Mouse (Mus musculus) embryonic facial prominence, embryonic 15.5 days (tissue): ENCODE measurements around the gene Ccdc127. TPM values are rescaled to one million over a fixed set of nuclear protein-coding genes. Genes with fewer than 3 reads are reported as not detected.

ENCODE experiments used
- ATAC-seq: fragments of 200-750 bp; cut with Nextera tagmentation; 2 replicates; pipeline ENCODE4 v1.8.0; 2017; ENCODE audit warnings: low read depth, moderate TSS enrichment; ENCODE audit not compliant: insufficient number of reproducible peaks, low FRiP score, low TSS enrichment
- H3K27ac ChIP-seq: fragments of 300-500 bp; sonication (generic); replicated peaks from 2 replicates; pipeline ENCODE4 v1.5.1; 2015; ENCODE audit warnings: mild to moderate bottlenecking, inconsistent platforms
- H3K27me3 ChIP-seq: fragments of 300-500 bp; sonication (generic); 2 replicates; pipeline ENCODE4 v1.6.1; 2015; ENCODE audit warnings: inconsistent platforms
- H3K36me3 ChIP-seq: fragments of 300-500 bp; sonication (generic); 2 replicates; pipeline ENCODE4 v1.6.1; 2015; ENCODE audit warnings: mild to moderate bottlenecking, inconsistent platforms
- H3K4me1 ChIP-seq: fragments of 300-500 bp; sonication (generic); 2 replicates; pipeline ENCODE4 v1.6.1; 2015; ENCODE audit warnings: inconsistent platforms
- H3K4me2 ChIP-seq: fragments of 300-500 bp; sonication (generic); replicated peaks from 2 replicates; pipeline ENCODE4 v1.6.1; 2015; ENCODE audit warnings: mild to moderate bottlenecking, inconsistent platforms
- H3K4me3 ChIP-seq: fragments of 300-500 bp; sonication (generic); replicated peaks from 2 replicates; pipeline ENCODE4 v1.5.1; 2015; ENCODE audit warnings: mild to moderate bottlenecking, inconsistent platforms
- H3K9ac ChIP-seq: fragments of 300-500 bp; sonication (generic); 2 replicates; pipeline ENCODE4 v1.6.1; 2015; ENCODE audit warnings: inconsistent platforms
- H3K9me3 ChIP-seq: fragments of 300-500 bp; sonication (generic); replicated peaks from 2 replicates; pipeline ENCODE4 v1.6.1; 2016; ENCODE audit warnings: inconsistent platforms
- WGBS: fragments of 180-500 bp; shearing (Covaris S2); methylation state at CpG from one replicate; pipeline ENCODE4 v1.1.7; 2015; 5-methylcytosine and 5-hydroxymethylcytosine counted together
- polyA plus RNA-seq: library from polyadenylated mRNA; unstranded; fragments of >200 nt; fragmentation: Nextera tagmentation; extraction: Ambion mirVana; gene quantifications from 2 replicates; pipeline ENCODE4 v1.2.1, GENCODE M21; 2015

The Ccdc127 gene
- polyA plus RNA-seq, 1 experiment from 2014 or later, result 63.7 TPM

DNA sequence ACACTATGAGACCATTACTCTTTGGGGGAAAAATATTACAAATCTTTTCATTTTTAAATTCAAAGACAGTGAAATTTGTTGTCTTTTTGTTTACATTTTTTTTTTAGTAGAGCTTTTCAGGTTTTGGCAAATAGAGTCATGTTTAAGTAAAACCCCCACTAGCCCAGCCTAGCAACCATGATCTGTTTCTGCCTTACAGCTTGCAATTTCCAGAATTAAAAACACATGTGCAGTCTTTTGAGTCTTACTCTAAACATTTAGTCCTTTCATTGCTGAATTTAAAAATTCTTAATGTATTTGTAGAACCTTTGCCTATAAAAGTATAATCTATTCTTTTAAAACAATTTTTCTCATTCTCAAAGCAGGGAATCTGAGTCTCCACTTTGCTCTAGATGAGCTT, 20.8 kb upstream of the Ccdc127 start:
- H3K27me3 ChIP-seq, result no peaks in the 10 kb centered on the region
- peaks cover 72% of the 10 kb centered on the region for H3K36me3 ChIP-seq
- H3K27ac ChIP-seq, result 0 out of 2 replicates have a peak overlapping the region, but pooled peaks have one; percentile 67

DNA sequence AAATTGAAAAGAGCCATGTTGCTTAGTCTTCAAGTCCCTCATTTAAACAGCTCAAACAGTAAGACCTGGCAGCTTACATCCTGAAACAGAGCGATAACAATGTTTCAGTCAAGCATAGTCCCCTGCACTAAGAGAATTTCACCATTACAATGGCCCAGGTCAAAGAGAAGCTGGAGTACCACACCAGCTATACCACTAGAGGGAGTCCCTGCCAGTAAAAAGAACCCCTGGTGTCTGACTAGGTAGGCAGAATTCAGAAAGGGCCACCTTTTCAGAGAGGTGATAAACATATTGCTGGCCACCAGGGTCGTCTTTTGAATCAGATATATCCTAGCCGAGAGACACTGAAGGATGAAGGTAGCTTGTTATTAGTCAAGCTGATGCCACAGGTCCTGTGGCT, 9.1 kb upstream of the Ccdc127 start:
- no peak for ATAC-seq
- no peaks in the 10 kb centered on the region for H3K9me3 ChIP-seq
- WGBS, result 54% methylated on average over 3 of the region's 3 CpGs

More for the DNA sequence above, 20.8 kb upstream of the Ccdc127 start:
- Histone ChIP-seq H3K4me1 (no peaks in the 10 kb centered on the region), H3K4me3 (no peak overlapping the region), H3K4me2 (no peak overlapping the region), H3K9me3 (no peaks in the 10 kb centered on the region), H3K9ac (no peak overlapping the region)
- ATAC-seq, result no peak

DNA sequence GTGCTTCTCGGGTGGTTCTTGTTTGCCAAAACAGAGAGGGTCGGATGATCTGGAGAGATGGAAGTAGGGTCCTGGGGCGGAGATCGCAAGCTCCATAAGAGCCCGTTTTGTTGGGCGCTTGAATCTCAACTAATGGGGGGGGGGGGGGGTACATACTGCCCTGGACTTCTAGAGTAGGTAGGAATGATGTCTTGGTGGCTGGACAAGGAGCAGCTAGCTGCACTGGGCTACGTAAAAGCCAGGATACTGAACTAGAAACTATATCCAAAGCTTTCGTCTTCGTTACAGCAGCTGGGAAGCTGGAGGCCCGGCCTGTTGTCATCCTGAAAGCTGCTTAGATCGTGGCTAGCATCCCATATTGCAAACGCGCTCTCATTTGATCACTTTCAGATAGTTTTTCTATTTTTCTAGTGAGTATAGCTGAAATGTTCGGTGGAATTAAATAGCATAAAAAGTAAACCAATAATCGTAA, 362 bp downstream of the Ccdc127 start:
- Histone ChIP-seq H3K36me3 (peaks cover 5% of the 10 kb centered on the region), H3K4me3 (peak overlapping the region; percentile 82), H3K9ac (peak overlapping the region; percentile 87), H3K4me1 (peaks cover 15% of the 10 kb centered on the region), H3K4me2 (peak overlapping the region; percentile 52), H3K27me3 (no peaks in the 10 kb centered on the region), H3K9me3 (no peaks in the 10 kb centered on the region), H3K27ac (peak overlapping the region; percentile 86)
- WGBS, result 1% methylated on average over 15 of the region's 15 CpGs
- no peak for ATAC-seq

More for the DNA sequence above, 9.1 kb upstream of the Ccdc127 start:
- Histone ChIP-seq H3K36me3 (peaks cover 49% of the 10 kb centered on the region), H3K9ac (no peak overlapping the region), H3K27ac (no peak overlapping the region), H3K4me2 (no peak overlapping the region), H3K4me1 (no peaks in the 10 kb centered on the region), H3K4me3 (no peak overlapping the region), H3K27me3 (no peaks in the 10 kb centered on the region)

DNA sequence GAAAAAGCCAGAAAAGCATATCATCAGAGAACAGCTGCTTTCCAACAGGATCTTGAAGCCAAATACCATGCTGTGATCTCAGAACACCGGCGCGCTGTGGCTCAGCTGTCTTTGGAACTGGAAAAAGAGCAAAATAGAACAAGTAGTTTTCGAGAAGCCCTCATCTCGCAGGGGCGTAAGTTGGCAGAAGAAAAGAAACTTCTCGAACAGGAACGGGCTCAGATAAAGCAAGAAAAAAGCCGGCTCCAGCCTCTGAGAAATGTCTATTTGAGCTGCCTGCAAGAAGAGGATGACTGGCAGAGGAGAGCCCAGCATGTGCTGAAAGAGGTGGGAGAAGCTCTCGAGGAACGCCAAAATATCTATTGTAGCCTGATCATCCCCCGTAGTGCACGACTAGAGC, 6.4 kb downstream of the Ccdc127 start:
- 97% methylated on average over 13 of the region's 13 CpGs for WGBS
- H3K4me2 ChIP-seq, result no peak overlapping the region
- no peaks in the 10 kb centered on the region for H3K9me3 ChIP-seq
- no peak for ATAC-seq
- H3K4me3 ChIP-seq, result no peak overlapping the region
- no peak overlapping the region for H3K9ac ChIP-seq
- H3K36me3 ChIP-seq, result peaks cover 49% of the 10 kb centered on the region
- H3K4me1 ChIP-seq, result no peaks in the 10 kb centered on the region
- no peak overlapping the region for H3K27ac ChIP-seq
- no peaks in the 10 kb centered on the region for H3K27me3 ChIP-seq

DNA sequence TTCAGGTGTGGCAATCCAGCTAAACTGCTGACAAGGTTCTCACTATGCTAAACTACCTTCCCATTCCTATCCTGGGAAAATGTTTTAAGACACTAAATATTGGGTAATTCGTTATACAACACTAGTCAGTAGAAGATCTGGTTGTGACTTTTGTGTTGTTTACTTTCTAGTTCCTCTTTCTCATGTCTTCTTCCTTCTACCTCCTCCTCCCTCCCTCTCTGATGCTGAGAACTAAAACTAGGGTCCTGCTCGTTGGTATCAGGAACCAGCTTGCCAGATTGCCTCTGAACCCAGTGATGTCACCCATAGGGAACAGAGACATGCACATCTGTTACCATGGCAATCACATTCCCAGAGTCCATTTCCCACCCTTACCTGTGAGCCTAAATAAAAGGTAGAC, 12.1 kb downstream of the Ccdc127 start:
- Histone ChIP-seq H3K9ac (no peak overlapping the region), H3K4me1 (peaks cover 3% of the 10 kb centered on the region; the same call in 1 of the 2 replicates), H3K4me3 (no peak overlapping the region), H3K36me3 (peaks cover 28% of the 10 kb centered on the region), H3K9me3 (no peaks in the 10 kb centered on the region), H3K27ac (no peak overlapping the region), H3K27me3 (no peaks in the 10 kb centered on the region), H3K4me2 (no peak overlapping the region)
- 77% methylated on average over 2 of the region's 2 CpGs for WGBS
- no peak for ATAC-seq

DNA sequence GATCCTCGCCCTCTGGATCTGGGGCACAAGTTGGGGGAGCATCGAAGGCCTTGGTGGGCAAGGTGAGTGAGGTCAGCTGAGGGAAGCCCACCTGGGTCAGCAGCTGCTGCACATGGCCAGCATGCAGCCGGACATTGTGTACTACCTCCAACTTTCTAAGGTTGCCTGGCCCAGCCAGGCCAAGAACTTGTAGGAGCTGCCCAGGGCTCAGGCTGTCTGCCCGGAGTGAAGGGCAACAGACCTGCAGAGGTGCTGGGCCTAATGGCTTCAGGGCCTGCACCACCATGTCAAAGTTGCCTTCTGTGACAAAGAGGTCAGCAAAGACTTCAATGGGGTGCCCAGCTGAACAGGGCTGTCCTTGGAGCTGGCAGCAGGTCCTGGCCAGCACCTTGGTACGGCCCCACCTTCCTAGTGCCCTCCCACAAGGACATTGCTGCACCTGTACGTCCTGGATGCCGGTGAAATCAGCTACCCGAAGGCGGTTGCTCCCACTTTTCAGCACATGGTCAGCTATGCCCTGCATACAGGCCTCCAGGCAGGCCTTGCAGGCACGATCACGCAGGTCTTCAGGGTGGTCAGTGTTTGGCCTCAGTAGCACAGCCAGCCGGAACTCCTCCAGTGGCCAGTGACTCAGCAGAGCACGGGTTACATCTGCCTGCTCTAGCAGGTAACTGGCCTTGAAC, 13.2 kb downstream of the Ccdc127 start:
- Histone ChIP-seq H3K9me3 (no peaks in the 10 kb centered on the region), H3K9ac (no peak overlapping the region), H3K27me3 (no peaks in the 10 kb centered on the region), H3K4me2 (no peak overlapping the region), H3K36me3 (peaks cover 24% of the 10 kb centered on the region), H3K4me1 (peaks cover 3% of the 10 kb centered on the region; the same call in 1 of the 2 replicates), H3K4me3 (no peak overlapping the region), H3K27ac (no peak overlapping the region)
- WGBS, result 92% methylated on average over 13 of the region's 13 CpGs
- no peak for ATAC-seq

DNA sequence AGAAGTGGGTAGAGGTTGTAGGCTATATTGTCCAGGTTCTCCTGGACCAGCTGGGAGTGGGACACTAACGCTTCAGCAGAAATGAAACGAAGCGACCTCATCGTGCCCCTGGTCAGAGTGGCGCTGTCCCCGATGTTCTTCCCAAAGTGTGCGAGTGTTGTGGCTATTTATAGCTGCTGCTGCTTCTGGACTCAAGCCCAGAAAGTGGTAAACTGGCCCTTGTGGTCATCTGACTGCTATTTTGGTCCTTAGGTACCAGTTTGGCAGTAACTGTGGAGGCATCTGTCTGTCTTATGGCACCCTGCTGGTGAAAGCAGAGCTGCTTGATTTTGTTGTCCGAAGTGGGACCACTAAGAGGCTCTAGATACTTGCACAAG, 13.7 kb downstream of the Ccdc127 start, which contains the start of gene Lrrc14b:
TSS of gene Lrrc14b (minus strand) at position 147 of the 377 bp plus-strand sequence.
- Histone ChIP-seq H3K9ac (no peak within 1 kb of the TSS), H3K4me3 (no peak within 1 kb of the TSS), H3K27me3 (no peaks in the 10 kb centered on the region), H3K4me1 (peaks cover 3% of the 10 kb centered on the region; the same call in 1 of the 2 replicates), H3K36me3 (peaks cover 20% of the 10 kb centered on the region), H3K9me3 (no peaks in the 10 kb centered on the region), H3K27ac (no peak within 1 kb of the TSS), H3K4me2 (no peak within 1 kb of the TSS)
- peak; percentile 68; the same call in 1 of the 2 replicates for ATAC-seq
- 76% methylated on average over 8 of the region's 8 CpGs for WGBS

DNA sequence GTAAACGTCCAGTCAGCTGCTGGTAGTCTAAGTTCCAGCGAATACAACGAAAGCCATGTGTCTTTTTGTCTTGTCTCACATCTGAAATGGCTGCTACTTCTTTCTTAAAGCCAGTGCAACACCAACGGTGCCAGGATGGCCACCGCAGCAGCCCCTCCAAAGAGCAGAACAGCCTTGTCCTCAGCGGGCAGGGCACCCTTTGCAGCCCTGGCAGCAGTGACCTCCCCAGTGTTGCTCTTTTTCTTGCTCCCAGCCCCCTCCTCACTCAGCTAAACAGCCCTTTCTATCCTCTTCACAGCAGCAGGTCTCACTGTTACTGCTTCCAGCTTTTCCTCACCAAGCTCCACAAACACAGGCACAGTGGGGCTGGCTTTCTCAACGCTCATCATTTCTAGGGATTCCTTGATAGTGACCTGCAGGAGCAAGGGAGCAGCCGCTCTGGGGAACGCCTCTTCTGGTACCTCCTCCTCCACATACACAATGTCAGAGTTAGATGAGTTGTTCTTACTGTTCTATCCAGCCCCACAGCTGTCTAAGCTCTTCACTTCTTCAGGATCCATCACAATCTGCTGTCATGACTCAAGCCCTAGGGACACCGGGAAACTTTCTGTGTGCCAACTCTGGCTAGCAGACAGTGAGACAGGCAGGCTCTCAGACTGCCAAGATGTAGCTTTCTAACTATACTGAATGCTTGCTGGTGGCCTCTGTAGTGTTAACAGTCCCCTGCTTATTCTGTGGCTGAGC, 31.6 kb downstream of the Ccdc127 start:
- Histone ChIP-seq H3K36me3 (no peaks in the 10 kb centered on the region), H3K9me3 (no peaks in the 10 kb centered on the region), H3K4me2 (no peak overlapping the region), H3K9ac (no peak overlapping the region), H3K27me3 (no peaks in the 10 kb centered on the region), H3K27ac (no peak overlapping the region; the same call in 1 of the 2 replicates), H3K4me3 (no peak overlapping the region), H3K4me1 (peaks cover 6% of the 10 kb centered on the region; the same call in 1 of the 2 replicates)
- no peak for ATAC-seq
- WGBS, result 71% methylated on average over 10 of the region's 10 CpGs

DNA sequence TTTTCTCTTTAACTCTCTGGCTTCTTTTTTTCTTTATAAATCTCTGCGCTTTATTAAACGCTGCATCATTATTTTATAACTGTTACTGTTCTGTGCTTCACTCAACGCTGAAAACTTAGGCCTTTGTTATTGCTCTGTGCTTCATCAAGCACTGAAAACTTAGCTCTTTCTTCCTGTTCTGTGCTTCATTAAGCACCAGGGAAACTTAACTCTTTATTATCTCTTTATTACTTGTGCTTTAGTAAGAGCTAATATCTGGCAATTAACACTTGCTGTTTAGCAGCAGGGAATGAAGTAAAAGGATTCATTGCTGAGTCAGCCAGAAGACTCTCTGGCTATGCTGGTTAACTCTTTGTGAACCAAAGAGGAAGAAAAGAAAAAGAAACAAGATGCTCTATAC, 32.2 kb downstream of the Ccdc127 start:
- Histone ChIP-seq H3K4me1 (peaks cover 6% of the 10 kb centered on the region; the same call in 1 of the 2 replicates), H3K9ac (no peak overlapping the region), H3K4me3 (no peak overlapping the region), H3K4me2 (no peak overlapping the region), H3K9me3 (no peaks in the 10 kb centered on the region), H3K27me3 (no peaks in the 10 kb centered on the region), H3K36me3 (no peaks in the 10 kb centered on the region), H3K27ac (no peak overlapping the region)
- WGBS, result 39% methylated on average over 3 of the region's 3 CpGs
- no peak for ATAC-seq

DNA sequence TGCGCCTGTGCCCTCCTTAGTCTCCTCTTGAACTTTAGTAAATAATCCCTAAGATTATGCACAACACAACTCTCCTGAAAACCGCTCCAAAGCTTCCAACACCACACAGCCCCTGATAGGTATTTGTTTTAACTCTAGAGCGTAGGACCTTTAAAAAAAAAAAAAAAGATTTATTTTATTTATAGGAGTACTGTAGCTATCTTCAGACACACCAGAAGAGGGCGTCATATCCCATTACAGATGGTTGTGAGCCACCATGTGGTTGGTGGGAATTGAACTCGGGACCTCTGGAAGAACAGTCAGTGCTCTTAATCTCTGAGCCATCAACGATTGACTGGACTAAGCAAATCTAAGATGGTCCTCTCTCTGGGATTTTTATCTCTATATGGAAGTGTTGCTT, 39.6 kb downstream of the Ccdc127 start:
- ATAC-seq, result no peak
- Histone ChIP-seq H3K9ac (no peak overlapping the region), H3K27ac (no peak overlapping the region), H3K27me3 (no peaks in the 10 kb centered on the region), H3K9me3 (no peaks in the 10 kb centered on the region), H3K4me2 (peak overlapping the region; percentile 56), H3K36me3 (no peaks in the 10 kb centered on the region), H3K4me1 (0 out of 2 replicates have a peak, but pooled peaks cover 7% of the 10 kb centered on the region), H3K4me3 (peak overlapping the region; percentile 63)
- 62% methylated on average over 6 of the region's 6 CpGs for WGBS

DNA sequence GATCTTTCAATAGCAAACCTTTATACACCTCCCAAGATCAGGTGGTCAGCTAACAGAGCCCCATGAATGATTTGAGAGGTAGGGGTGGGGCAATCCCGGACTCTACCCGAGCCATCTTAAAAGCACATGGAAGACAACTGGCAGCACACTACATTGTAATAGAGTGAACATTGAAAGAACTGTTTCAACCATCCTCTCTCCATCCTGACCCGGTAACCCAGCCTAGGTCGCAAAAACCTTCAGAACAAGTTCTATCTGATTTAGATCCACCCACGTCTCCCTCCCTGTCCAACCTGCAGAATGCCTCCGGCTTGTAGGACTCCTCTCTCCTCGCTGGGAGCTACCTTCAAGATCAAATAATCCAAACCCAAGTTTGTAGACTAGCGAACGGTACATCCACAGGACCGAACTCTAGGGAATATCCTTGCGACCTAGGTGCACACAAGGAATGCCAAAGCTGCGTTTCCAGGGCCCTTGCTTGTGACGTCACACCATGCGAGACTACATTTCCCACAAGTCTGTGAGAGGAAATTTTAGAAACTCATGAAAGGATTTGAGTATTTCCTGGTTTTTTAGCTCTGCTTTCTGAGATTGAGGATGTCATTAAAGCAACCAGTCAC, 40.4 kb downstream of the Ccdc127 start, which contains the start of gene Zfp72:
TSS of gene Zfp72 (minus strand) at position 466 of the 620 bp plus-strand sequence.
- peak; percentile 82 for ATAC-seq
- 2% methylated on average over 14 of the region's 14 CpGs for WGBS
- Histone ChIP-seq H3K9me3 (no peaks in the 10 kb centered on the region), H3K27me3 (no peaks in the 10 kb centered on the region), H3K4me2 (peak within 1 kb of the TSS; percentile 56), H3K9ac (peak within 1 kb of the TSS; percentile 50), H3K36me3 (no peaks in the 10 kb centered on the region), H3K27ac (no peak within 1 kb of the TSS), H3K4me1 (0 out of 2 replicates have a peak, but pooled peaks cover 7% of the 10 kb centered on the region), H3K4me3 (peak within 1 kb of the TSS; percentile 63)
